Mouse (Mus musculus): ENCODE results near the gene Dpm2. TPM values are rescaled to one million over a fixed set of nuclear protein-coding genes. Genes with fewer than 3 reads are reported as not detected.
A peak's percentile ranks its signal among the peaks of the same experiment; 100 is the strongest.

The Dpm2 gene
- polyA plus RNA-seq, 1 experiment from 2014 or later: 112 TPM

DNA sequence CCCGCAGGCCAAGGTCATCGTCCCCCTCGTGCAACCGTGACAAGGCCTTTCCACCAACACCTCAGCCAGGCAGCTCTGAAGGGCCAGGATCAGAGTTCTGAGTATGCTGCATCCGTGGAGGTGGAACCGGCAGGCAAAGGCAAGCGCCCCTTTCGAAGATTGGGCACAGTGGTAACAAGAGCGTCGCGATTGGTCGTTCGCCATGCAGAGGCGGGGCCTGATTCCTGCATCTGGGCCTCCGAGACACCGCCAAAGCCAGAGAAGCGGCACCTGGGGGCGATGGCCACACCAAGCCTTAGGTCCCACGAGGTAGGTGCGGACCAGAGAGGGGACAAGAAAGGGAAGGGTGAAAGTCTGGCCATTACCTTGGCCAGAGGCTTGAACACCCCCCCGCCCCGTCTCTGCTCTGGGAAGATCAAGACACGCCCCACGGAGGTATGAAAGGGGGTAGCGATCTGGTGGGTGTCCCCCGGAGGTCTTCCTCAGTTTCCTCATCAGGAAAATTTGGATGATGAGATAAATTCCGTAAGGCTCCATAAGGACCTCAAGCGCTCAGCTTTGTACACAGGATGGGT is 5.0 kb downstream of the Dpm2 start, which contains the start of gene 9430097D07Rik:
Gene 9430097D07Rik, minus strand, starts transcription at position 99 of the 575 bp plus-strand sequence.
- Histone ChIP-seq H3K4me3 (ENCODE audit: low read depth, low read length) (no peak within 1 kb of the TSS), H3K4me2 (replicated peaks; ENCODE audit: low read depth, low read length) (peak within 1 kb of the TSS; percentile 27), H3K9ac (replicated peaks; ENCODE audit: low read depth) (no peak within 1 kb of the TSS), H3K4me1 (ENCODE audit: insufficient read depth, low read depth, low read length) (peaks cover 3% of the 10 kb centered on the region; the same call in 1 of the 2 replicates), H3K36me3 (ENCODE audit: insufficient read depth, low read length) (no peaks in the 10 kb centered on the region), H3K9me3 (ENCODE audit: low read length) (no peaks in the 10 kb centered on the region), H3K27me3 (replicated peaks; ENCODE audit: insufficient read depth, low read length) (peaks cover 10% of the 10 kb centered on the region; the same call in 1 of the 2 replicates), H3K27ac (ENCODE audit: low read length) (no peak within 1 kb of the TSS)
- ATAC-seq (no peak), DNase-seq (ENCODE audit: low spot score) (no peak)
- TF ChIP-seq CTCF (IDR thresholded peaks at IDR 0.05): no peak
- TF ChIP-seq EP300 (IDR thresholded peaks at IDR 0.05): no peak
- 11% methylated on average over 28 of the region's 28 CpGs for WGBS

DNA sequence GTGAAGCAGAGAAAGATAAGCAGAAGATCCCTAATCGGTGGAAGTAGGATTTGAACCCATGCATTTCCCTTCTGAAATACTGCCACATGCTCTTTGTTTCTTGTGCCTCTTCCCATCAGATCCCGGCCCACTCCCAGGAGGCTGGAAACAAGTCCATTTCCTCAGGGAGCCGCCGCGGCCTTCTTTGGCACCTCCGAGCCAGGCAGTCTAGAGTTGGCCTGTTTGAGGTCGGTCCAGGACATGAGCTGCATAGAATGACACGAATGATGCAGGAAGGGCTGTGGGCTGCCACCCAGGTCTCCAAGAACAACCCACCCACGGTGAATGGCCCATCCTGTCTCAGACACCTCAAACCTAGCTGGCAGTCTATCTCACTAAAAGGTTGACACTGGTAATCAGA is 5.9 kb downstream of the Dpm2 start:
- Histone ChIP-seq H3K9ac (replicated peaks; ENCODE audit: low read depth) (no peak overlapping the region), H3K9me3 (ENCODE audit: low read length) (no peaks in the 10 kb centered on the region), H3K4me1 (ENCODE audit: insufficient read depth, low read depth, low read length) (no peaks in the 10 kb centered on the region; the same call in 1 of the 2 replicates), H3K4me3 (ENCODE audit: low read depth, low read length) (no peak overlapping the region), H3K27me3 (replicated peaks; ENCODE audit: insufficient read depth, low read length) (peaks cover 10% of the 10 kb centered on the region; the same call in 1 of the 2 replicates), H3K36me3 (ENCODE audit: insufficient read depth, low read length) (no peaks in the 10 kb centered on the region), H3K4me2 (replicated peaks; ENCODE audit: low read depth, low read length) (no peak overlapping the region), H3K27ac (ENCODE audit: low read length) (no peak overlapping the region)
- DNase-seq (ENCODE audit: low spot score): no peak
- no peak for ATAC-seq
- TF ChIP-seq CTCF (IDR thresholded peaks at IDR 0.05) (no peak), EP300 (IDR thresholded peaks at IDR 0.05) (no peak)
- 74% methylated on average over 9 of the region's 9 CpGs for WGBS

DNA sequence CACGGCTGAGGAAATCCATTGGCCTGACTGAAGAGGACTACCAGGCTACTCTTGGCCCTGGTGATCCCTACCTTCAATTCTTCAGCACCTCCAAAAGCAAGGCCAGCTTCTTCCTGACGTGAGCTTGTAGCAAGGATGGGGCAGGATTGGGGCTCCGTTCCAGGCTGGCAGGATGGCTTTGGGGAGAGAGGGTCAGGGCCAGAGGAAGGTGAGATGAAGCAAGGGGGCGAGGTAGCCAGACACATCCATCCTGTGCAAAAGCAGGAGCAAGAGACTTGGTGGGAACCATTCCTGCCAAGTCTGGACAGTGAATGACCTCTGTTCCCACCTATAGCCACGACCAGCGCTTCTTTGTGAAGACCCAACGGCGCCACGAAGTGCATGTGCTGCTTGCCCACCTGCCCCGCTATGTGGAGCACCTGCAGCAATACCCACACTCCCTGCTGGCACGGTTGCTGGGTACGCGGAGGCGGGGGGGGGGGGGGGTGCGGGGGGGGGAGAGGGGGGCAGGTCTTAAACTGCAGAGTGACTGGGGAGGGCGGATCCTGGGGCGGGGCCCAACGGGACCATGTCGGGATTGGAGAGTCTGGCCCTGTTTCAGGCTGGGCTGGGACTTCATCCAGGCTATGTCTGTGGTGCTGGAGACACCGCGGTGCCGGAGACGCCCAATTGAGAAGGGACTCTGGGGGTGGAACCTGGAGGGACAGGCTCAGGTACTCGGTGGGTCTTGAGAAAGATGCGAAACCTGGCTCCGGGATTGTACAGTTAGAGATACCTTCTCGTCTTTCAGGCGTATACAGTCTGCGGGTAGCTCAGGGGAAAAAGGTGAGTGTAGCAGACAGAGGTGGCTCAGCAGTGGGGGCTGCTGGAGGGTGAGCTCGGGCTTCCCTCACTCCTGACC is 7.7 kb downstream of the Dpm2 start:
- no peak overlapping the region for H3K4me2 ChIP-seq (replicated peaks; ENCODE audit: low read depth, low read length)
- no peaks in the 10 kb centered on the region for H3K36me3 ChIP-seq (ENCODE audit: insufficient read depth, low read length)
- 35% methylated on average over 25 of the region's 30 CpGs for WGBS
- H3K4me3 ChIP-seq (ENCODE audit: low read depth, low read length): no peak overlapping the region
- no peak for DNase-seq (ENCODE audit: low spot score)
- H3K9me3 ChIP-seq (ENCODE audit: low read length): no peaks in the 10 kb centered on the region
- H3K27me3 ChIP-seq (replicated peaks; ENCODE audit: insufficient read depth, low read length): peaks cover 10% of the 10 kb centered on the region; the same call in 1 of the 2 replicates
- ATAC-seq: peak; percentile 13; the same call in 1 of the 2 replicates
- no peak overlapping the region for H3K9ac ChIP-seq (replicated peaks; ENCODE audit: low read depth)
- H3K4me1 ChIP-seq (ENCODE audit: insufficient read depth, low read depth, low read length): no peaks in the 10 kb centered on the region
- no peak overlapping the region for H3K27ac ChIP-seq (ENCODE audit: low read length)
- no peak for TF ChIP-seq CTCF (IDR thresholded peaks at IDR 0.05)
- no peak for TF ChIP-seq EP300 (IDR thresholded peaks at IDR 0.05)

DNA sequence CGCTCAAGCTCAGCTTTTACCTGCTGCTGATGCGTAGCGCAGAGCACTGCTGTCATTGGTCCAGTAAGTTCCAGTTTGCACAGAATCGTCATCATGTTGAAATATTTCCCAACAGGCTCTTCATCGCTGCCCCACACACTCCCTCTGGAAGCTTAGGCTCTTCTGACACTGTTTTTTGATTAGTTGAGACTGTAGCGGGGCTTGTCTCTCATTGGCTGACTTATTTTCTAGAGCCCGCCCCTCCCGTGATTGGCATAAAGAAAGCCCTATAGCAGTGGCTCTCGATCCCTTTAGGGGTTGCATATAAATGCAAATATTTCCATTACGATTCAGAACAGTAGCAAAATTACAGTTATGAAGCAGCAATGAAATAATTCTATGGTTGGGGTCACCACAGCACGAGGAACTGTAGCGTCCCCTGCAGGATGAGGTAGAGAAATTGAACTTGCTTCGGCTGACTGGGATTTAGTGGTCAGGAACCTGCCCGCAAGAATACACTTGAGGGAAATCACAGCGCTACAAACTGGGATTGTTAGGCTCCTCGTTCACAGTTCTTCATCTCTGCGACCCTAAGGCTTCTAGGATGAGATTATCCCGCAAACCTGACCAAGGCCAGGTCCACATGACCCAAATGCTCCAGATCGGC is 10.9 kb downstream of the Dpm2 start:
- ATAC-seq (peak; percentile 71), DNase-seq (ENCODE audit: low spot score) (peak; percentile 89)
- H3K4me2 ChIP-seq (replicated peaks; ENCODE audit: low read depth, low read length): no peak overlapping the region
- WGBS: 38% methylated on average over 19 of the region's 19 CpGs
- H3K9ac ChIP-seq (replicated peaks; ENCODE audit: low read depth): no peak overlapping the region
- TF ChIP-seq CTCF (IDR thresholded peaks at IDR 0.05) (peak; percentile 33), EP300 (IDR thresholded peaks at IDR 0.05) (no peak)
- no peaks in the 10 kb centered on the region for H3K4me1 ChIP-seq (ENCODE audit: insufficient read depth, low read depth, low read length)
- H3K9me3 ChIP-seq (ENCODE audit: low read length): no peaks in the 10 kb centered on the region
- H3K4me3 ChIP-seq (ENCODE audit: low read depth, low read length): no peak overlapping the region
- H3K36me3 ChIP-seq (ENCODE audit: insufficient read depth, low read length): no peaks in the 10 kb centered on the region
- H3K27ac ChIP-seq (ENCODE audit: low read length): no peak overlapping the region
- H3K27me3 ChIP-seq (replicated peaks; ENCODE audit: insufficient read depth, low read length): peaks cover 5% of the 10 kb centered on the region; the same call in 1 of the 2 replicates

DNA sequence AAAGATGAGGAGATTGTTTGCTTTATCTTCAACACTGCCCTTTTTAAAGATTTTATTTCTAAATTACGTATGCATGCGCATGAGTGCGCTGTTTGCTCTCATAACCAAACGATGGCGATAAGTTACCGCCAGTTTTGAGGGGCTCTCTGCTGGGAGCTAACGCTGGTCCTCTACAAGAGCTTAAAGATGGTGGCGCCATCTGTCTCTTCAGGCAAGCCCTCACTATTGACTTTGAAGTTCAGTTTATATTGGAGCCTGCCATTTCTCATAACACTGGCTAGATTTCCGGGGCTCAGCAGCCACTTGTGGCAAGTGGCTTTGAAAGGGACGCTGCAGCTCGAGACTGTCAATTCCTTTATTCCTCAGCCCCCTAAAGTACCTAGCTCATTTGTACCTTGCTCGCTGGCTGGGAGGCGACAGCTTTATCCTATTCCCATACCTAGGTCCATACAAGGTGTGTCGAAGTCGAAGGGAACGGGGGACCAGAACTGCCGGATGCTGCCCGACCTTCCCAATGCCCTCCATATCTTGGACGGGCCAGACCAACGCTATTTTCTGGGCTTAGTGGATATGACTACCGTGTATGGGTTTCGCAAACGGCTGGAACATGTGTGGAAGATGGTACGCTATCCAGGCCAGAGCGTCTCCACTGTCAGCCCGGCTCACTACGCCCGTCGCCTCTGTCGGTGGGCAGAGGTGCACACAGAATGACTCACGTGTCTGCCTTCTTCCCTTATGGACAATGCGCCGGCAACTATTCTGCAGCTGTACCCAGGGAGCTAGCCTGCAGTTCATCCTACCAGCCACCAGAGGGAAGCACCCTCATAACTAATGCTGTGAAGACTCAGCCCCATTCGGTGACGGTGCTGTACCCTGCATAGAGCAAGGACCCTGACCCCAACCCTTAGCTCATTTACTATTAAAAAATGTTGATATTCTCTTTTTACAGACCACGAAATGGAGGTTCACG is 12.5 kb downstream of the Dpm2 start:
- TF ChIP-seq CTCF (IDR thresholded peaks at IDR 0.05): peak; percentile 99
- no peak for TF ChIP-seq EP300 (IDR thresholded peaks at IDR 0.05)
- Histone ChIP-seq H3K27me3 (replicated peaks; ENCODE audit: insufficient read depth, low read length) (peaks cover 5% of the 10 kb centered on the region; the same call in 1 of the 2 replicates), H3K4me1 (ENCODE audit: insufficient read depth, low read depth, low read length) (peaks cover 2% of the 10 kb centered on the region; the same call in 1 of the 2 replicates), H3K9me3 (ENCODE audit: low read length) (no peaks in the 10 kb centered on the region), H3K36me3 (ENCODE audit: insufficient read depth, low read length) (no peaks in the 10 kb centered on the region), H3K4me3 (ENCODE audit: low read depth, low read length) (no peak overlapping the region), H3K4me2 (replicated peaks; ENCODE audit: low read depth, low read length) (peak overlapping the region; percentile 33), H3K27ac (ENCODE audit: low read length) (no peak overlapping the region), H3K9ac (replicated peaks; ENCODE audit: low read depth) (no peak overlapping the region)
- 9% methylated on average over 37 of the region's 37 CpGs for WGBS
- peak; percentile 59 for ATAC-seq
- DNase-seq (ENCODE audit: low spot score): peak; percentile 92

Data from lung, postnatal 0 days (tissue).